Mouse (Mus musculus): ENCODE data around the gene Gng11. TPM values are rescaled to one million over a fixed set of nuclear protein-coding genes. Genes with fewer than 3 reads are reported as not detected.

Gene Gng11
- total RNA-seq (2021), result 10 to 100 TPM; 70.8 to 71.5 TPM

DNA sequence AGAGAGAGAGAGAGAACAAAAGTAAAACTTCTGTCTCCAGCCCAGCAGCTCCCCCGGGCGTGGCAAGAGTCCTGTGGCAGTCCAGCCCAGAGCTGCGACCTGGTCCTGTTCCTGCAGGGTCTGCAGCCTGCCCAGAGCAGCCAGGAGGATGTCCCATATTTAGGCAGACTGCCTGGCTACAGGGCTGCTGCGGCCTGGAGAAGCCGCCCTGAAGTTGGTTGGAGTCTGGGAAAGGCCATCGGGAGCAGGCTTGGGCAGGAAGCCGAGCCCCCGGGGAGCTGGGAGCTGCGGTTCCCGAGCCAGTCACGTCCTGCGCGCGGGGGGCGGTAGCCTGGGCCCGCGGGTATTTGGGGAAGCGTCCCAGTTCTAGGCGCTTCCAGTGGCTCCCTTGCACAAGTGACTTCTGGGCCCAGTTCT, at the start of gene Gng11:
Gene Gng11, plus strand, starts transcription at position 15 of the 417 bp plus-strand sequence.
- intact Hi-C loops (cut with DNase I), result loop anchor here (2.0 to 10.0 kb wide), 3 partner anchors 37 to 83 kb away; partner anchors contain the start of gene Bet1
- DNase-seq (ENCODE audit: low spot score), result peak; percentile 84

DNA sequence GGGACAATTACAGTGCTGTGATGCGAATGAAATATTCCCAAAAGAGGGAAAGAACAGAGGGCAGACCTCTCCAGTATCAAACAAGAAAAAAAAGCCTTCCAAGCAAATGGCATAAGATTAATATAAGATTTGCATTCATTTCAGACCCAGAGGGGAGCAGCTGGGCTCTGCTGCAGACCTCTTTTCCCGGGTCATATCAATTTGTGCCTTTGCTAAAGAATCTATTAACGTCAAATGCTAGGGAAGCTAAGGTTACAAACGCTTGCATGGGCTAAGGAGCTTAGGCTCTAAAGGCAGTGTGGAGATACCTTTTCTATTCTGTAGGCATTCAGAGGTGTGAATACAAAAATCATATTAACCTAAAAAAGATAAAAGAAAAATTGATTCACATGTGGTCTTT, 48.7 kb upstream of the Gng11 start:
- intact Hi-C loops (cut with DNase I), result no loop called here
- DNase-seq (ENCODE audit: low spot score), result no peak

DNA sequence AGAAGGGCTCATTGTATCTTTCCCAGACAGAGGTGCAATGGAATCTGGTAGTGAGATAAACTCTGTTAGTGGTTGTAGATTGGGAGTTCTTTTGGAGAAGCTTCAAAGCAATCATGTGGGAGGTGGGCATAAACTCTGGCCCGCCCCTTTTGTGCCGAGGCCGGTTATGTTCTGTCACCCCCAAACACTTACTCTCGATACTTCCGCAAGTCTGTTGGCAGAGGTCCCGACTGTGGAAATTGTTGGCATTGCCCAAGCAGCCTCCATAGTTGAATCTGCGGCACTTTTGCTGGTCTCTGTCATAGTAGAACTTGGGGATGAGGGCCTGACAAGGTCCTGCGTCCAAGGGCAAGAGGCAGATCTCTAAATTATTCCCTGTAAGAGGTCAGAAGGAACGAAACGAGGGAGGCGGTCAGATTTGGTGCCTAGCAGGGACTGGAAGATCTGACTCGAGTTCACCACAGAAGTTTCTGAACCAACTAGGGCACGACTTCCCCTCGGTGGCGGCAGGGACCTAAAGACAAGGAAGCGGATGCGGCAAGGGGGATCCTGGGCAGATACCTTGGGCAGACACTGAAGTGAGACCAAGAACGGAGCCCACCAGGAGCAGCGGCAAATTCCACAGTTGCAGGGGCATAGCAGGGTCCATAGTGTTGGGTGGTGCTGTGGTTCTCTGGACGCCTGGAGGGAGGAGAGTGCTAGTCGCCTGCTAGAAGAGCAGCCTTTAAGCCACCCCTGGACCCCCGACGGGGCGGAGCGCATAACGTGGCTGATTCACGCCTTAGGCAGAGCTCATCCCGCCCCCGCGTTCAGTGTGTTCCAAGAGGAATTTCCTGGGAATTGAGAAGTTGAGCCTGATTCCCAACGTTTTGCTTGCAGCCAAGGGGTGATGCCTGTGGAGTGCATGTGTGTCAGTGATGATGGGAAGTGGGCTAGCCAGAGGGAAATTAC, 35.8 kb upstream of the Gng11 start:
- intact Hi-C loops (cut with DNase I), result loop anchor here (2.0 to 5.0 kb wide), 2 partner anchors 34 to 119 kb away; partner anchors contain the start of genes Bet1 and Gng11
- peak; percentile 18 for DNase-seq (ENCODE audit: low spot score)

DNA sequence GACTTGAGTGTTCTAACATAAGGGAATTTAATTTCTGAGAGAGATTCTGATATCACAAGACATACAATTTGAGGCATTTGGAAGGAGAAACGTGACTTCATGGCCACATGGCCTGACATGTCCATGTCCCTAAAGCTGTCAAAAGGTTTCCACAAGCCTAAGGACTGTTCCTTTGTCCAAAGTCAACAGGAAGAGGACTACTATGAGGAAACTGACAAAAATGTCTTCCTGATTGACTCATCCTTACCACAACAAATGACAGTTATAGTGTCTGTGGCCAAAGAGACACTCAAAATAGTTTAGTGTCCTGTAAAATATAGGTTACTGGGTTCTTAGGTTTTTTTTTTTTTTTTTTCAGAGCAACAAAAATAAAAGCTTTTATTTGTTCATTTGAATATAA, 30.0 kb upstream of the Gng11 start:
- no peak for DNase-seq (ENCODE audit: low spot score)
- intact Hi-C loops (cut with DNase I), result no loop called here

DNA sequence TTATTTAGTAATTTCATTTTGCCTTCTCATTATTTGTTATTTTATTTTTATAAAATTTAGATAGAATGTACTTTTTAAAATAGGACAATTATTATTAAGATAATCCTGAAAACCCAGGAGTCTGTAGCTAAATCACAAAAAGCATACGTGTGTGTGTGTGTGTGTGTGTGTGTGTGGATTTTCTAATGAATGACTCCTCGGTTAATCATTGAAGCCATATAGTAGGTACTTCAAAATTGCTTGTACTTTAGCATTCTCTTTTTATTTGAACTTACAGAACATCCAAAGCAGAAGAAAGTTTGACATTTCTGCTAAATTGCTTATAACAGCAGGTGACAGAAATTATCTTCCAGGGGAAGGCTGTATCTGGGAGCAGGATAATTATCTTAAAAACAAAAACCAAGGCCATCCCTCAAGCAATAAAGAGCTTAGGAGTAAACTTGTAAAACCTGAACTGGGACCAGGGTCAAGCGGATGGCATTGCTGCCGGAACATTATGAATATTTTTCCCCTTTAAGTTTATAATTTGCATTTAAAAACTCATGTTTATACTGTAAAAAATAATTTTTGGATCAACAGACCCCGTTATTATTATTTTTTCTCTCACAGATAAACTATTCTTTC, 20.9 kb upstream of the Gng11 start:
- intact Hi-C loops (cut with DNase I), result no loop called here
- no peak for DNase-seq (ENCODE audit: low spot score)

DNA sequence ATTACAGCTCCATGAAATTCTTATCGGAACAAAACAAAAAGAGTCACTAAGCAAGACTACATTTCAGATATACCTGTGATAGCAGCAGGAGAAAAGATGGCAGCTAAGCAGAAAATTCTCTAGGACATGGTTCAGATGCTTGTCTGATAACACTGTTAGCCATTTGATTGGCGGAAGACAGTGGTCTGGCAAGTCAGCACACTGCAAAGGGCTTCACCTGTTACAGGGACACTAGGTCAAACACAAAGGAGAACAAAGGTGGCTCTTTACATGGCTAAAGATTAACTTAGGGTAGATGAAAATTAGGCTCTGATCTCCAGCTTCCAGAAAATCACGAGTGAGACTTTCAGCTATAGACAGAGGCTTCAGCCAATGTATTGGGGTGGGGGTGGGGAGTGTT, 15.0 kb upstream of the Gng11 start, which contains the start of gene Tfpi2:
Gene Tfpi2, minus strand, starts transcription at position 170 of the 400 bp plus-strand sequence.
- intact Hi-C loops (cut with DNase I), result no loop called here
- DNase-seq (ENCODE audit: low spot score), result no peak

DNA sequence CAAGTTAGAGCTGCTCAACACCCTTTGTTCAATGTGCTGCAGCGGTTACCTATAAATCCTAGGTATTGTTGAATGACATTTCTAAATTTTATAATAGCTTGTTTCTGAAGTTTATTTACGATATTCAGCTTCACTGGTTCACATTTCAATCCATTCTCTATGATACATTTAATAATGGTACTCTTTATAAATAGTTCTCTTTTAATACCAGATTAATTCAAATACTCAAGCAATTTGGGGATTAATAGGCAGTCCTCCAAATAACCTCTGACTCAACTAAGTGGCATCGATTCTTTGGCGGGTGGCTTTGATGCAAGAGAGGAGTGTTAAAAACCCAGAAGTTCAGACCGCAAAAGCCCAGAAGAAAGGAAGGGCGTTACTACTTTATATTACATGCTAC, 10.2 kb upstream of the Gng11 start, which contains the start of gene Gngt1:
Gene Gngt1, plus strand, starts transcription at position 301 of the 400 bp plus-strand sequence.
- intact Hi-C loops (cut with DNase I), result no loop called here
- no peak for DNase-seq (ENCODE audit: low spot score)

DNA sequence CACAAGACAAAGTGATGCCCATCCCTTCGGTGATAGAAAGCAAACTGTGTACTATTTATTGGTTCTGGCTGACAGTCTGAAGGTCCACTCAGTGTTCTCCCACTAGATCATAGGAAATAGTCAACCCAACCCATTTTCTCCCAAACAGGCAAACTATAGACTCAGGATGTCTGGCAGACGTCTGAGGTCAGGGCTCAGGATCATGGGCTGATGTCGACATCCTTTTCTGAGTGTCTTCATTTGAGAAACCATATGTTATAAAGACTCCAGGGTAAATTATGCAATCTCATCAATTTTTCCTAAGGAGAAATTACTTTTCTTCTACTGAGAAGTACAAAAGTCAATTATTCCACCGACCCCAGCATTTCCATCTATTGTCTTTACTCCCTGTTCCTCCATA, 5.6 kb upstream of the Gng11 start:
- intact Hi-C loops (cut with DNase I), result no loop called here
- DNase-seq (ENCODE audit: low spot score), result no peak

DNA sequence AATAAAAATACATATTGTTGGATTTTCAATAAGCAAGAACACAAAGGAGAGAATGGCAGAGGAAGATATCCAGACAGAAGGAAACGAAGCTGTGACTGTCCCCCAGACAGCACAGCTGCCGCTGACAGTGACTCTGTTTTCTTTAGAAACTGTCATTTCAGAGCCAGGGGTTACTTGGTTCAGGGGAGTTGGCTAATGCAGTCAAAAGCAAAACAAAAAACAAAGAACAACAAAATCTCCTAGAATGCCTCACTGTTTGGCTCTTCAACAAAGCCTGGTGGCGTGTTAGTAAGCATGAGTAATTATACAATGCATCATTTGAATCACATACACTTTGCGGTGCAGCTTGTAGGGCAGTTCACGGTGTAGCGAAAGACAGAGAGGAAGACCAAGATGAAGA, 4.4 kb upstream of the Gng11 start:
- intact Hi-C loops (cut with DNase I), result no loop called here
- DNase-seq (ENCODE audit: low spot score), result no peak

DNA sequence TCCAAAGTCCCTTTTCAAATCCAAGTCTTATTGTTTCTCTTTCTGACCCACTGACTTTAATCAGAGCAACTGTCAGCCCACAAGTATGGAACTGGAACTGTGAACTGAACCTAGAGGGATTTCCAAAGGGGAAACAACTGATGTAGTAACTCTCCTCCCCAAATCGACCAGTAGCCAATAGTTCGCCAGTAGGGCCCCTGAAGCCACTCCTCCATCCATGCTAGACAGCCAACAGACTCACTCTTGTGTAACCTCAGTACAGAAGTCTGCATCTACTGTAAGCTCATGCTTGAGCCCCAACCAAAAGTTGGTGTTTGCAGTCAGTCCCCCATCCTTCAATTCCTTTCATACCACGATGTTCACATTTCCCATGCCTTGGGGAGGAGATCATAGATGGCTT, 3.0 kb upstream of the Gng11 start:
- no peak for DNase-seq (ENCODE audit: low spot score)
- intact Hi-C loops (cut with DNase I), result loop anchor here (5.0 to 10.0 kb wide), 2 partner anchors 33 to 66 kb away; no protein-coding TSS in a partner anchor

DNA sequence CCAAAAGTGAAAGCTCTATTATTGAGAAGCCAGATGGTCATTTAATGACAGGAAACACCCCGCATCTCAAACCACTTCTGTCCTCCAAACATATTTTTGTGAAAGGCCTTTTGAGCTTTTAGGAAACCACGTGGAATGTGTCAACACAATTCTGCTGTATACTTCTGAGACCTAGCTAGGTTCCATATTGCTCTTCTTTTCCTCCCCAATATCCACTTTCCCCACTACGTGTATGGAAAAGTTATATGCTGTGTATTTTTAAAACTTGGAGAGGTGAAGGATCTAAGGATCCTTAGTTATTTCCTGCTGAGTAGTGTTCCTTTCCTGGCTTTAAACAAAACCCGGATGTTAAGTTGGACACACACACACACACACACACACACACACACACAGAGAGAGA, 259 bp upstream of the Gng11 start:
- DNase-seq (ENCODE audit: low spot score), result no peak
- intact Hi-C loops (cut with DNase I), result loop anchor here (5.0 to 10.0 kb wide), 2 partner anchors 36 to 69 kb away; no protein-coding TSS in a partner anchor

DNA sequence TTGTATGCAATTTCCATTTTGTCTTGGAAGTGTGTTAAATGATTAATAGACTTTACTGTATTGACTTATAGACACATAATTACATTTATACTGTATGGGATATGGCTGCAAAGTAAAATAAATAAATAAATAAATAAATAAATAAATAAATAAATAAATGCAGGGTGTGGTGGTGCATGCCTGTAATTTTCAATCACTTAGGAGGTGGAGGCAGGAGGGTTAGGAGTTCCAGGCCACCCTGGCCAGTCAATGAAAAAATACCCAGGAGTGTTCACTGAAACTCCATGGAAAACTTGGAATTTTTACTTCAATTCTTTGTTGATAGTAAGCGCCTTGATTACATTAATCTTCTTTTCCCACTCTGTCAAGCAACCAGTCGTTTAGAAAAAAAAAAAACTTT, 1.1 kb downstream of the Gng11 start:
- intact Hi-C loops (cut with DNase I), result loop anchor here (2.0 to 10.0 kb wide), 4 partner anchors 38 to 93 kb away; partner anchors contain the start of gene Bet1
- no peak for DNase-seq (ENCODE audit: low spot score)

DNA sequence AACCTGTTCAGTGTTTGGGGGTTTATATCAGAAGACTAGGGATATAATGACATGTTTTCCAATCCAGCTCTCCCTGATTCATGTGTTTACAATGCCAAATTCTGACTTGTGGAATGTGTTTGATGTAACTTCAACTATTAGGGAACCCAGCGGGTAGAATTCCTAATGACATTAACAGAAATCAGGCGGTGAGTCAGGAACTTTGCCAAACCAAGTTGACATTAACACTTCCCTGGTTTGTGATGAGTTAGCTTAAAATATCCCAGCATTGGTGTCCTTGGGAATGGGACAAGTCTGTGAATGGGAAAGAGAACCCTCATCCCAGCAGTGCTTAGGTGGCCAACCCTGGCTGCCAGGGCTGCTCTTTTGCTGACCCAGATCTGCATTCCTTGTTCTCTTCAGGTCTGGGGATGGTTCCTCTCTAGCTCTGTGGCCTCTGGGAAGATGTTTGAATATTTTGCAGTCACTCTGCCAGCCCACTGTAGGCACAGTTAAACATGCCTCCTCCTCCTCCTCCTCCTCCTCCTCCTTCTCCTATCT, 4.9 kb downstream of the Gng11 start:
- no peak for DNase-seq (ENCODE audit: low spot score)
- intact Hi-C loops (cut with DNase I), result loop anchor here (5.0 to 10.0 kb wide), 2 partner anchors 74 to 96 kb away; no protein-coding TSS in a partner anchor

DNA sequence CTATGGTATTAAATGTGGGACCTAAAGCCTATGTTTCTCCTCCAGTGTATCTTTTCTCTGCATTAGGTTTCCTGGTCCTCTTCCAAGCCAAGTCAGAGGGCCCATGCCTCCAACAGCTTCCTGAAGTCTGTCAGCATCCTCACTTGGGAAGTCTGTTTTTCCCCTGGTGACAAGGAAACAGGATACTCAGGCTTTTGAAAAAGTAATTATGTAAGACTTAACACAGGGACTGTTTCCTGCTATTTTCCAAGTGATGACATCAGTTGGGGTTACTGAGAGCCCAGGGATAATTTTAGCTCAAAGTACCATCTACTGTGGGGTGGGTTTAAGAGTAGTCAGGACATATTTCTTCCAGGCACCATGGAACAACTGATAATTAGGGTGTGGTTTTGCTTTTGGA, 5.8 kb downstream of the Gng11 start:
- no peak for DNase-seq (ENCODE audit: low spot score)
- intact Hi-C loops (cut with DNase I), result loop anchor here (5.0 to 10.0 kb wide), 2 partner anchors 75 to 97 kb away; no protein-coding TSS in a partner anchor

DNA sequence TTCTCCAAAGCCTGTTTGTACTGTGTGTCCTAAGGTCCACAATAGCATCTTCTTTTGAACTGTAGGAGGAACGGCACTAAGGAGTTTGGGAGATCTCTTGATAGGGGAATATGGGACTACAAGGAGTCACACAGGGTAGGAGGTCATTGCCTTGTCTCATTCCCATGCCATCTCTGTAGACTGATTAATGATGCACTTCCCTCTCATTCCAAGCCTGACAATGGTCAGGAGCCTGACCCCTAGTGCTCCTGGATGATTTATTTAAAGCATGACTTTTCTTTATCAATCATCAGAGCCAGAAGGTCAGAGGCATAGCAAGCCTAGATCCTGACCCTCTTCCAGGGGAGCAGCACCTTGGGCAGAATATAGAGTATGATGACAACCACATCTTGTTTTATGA, 18.9 kb downstream of the Gng11 start:
- no peak for DNase-seq (ENCODE audit: low spot score)
- intact Hi-C loops (cut with DNase I), result no loop called here

DNA sequence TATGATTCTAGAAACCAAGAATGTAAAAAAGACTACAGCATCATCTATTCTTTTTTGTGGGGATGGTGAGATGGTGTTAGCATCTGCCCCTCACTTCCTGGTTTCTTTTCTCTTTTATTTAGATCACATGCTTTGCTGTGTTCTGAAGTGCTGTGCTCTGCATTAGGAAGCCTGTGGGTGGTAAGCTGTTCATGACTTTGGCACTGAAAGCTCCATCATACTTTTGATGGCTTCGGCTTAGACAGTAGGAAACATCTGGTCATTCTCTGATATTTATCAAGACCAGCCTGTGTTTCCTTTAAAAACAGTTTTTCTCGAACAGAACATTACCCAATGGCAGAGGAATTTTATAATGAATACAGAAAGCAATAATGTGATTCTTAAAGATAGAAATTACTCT, 22.7 kb downstream of the Gng11 start:
- no peak for DNase-seq (ENCODE audit: low spot score)
- intact Hi-C loops (cut with DNase I), result no loop called here

DNA sequence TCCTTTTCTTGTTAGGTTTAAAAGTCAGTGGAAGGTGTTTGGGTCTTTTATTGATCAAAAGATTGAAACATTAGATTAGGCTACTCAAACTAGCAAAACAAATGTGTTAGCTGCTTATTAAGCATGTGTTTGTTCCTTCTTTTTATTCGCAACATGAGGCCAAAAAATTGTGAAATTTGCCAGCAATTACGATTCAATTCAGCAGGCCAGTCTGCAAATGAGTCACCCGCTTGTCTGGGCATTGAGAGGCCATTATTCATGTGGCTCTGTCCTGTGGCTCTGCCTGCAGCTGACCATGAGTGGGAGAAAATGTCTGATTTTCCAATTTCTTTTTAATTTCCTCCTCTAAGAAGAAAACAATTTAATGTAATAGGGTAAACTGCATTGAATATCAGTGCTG, 27.3 kb downstream of the Gng11 start:
- intact Hi-C loops (cut with DNase I), result no loop called here

DNA sequence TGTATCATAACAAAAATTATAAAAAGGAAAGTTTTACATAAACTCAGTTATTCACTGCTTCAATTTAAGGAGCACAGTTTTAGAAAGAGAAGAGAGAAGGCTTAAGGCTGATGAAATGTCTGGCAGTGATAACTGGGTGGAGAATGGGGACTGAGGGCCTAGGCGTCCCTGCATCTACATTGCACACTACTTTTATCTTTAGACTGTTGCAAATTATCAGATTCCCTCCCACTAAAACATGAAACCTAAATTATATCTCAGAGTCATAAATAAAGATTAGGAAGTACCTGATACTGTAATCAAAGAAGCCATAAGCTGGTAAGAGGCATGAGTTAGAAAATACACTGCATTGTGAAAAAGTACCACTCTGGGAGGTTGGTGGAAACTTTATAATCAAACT, 38.1 kb downstream of the Gng11 start:
- DNase-seq (ENCODE audit: low spot score), result no peak
- intact Hi-C loops (cut with DNase I), result no loop called here

More for the DNA sequence above, 27.3 kb downstream of the Gng11 start:
- no peak for DNase-seq (ENCODE audit: low spot score)

DNA sequence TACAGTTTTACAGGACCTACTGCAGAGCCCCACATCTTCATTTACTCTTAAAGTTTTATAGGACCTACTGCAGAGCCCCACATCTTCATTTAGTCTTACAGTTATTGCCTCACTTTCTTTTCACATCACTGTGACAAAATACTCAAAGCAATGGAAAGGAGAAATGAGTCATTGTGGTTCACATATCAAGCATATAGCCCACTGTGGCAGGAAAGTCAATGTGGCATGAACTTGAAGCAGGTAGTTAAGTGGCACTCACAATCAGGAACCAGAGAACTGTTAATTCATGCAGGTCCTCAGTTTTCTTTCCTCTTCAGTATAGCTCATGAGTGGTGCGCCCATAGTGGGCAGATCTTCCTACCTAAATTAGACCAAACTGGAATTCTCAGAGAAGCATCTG, 43.5 kb downstream of the Gng11 start:
- no peak for DNase-seq (ENCODE audit: low spot score)
- intact Hi-C loops (cut with DNase I), result no loop called here

DNA sequence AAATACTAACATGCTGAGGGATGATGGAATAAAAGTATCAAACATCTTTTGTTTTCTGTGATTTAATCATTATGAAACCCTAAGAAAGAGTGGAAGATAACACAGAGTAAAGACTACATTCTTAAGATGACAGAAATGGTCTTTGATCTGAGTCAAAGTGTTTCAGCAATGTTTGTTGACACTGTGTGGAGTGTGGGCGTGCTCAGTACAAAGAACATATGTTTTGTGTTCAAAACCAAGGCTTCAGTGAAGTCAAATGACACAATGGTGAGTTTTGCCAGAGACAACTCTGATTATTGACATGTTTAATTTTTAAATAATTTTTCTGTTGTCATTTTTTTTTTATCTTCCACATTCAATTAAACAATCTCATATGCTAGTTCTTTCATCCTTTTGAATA, 49.1 kb downstream of the Gng11 start:
- DNase-seq (ENCODE audit: low spot score), result no peak
- intact Hi-C loops (cut with DNase I), result no loop called here

Measured in heart, postnatal 25 days (tissue).